Mouse (Mus musculus) right cerebral cortex, postnatal 10 days (tissue): ENCODE measurements around the gene Eif4e.

Source experiments
- DNase-seq, 2 experiments: peaks; one replicate each; pipeline ENCODE4 v3.0.0; 2021; ENCODE audit warnings: low spot score in 2 of 2

Gene Eif4e

GRCm38 (mm10) chr3:138526073-138526915 lies at the start of gene Eif4e:
Eif4e (plus strand) TSS chr3:138526179.
- peak; percentile 59 to 64 for DNase-seq

- no peak for DNase-seq
Observed at GRCm38 (mm10) chr3:138479489-138479888, 46.5 kb upstream of the Eif4e start.

- DNase-seq, result no peak
Observed at GRCm38 (mm10) chr3:138481526-138482284, 44.3 kb upstream of the Eif4e start.

GRCm38 (mm10) chr3:138483240-138483639 lies 42.7 kb upstream of the Eif4e start:
- no peak for DNase-seq

GRCm38 (mm10) chr3:138488584-138489326 lies 37.2 kb upstream of the Eif4e start:
- DNase-seq, result peak in 1 of 2 experiments; percentile 60

GRCm38 (mm10) chr3:138489327-138490033 lies 36.5 kb upstream of the Eif4e start, which contains the start of gene Metap1:
Metap1 (minus strand) TSS chr3:138489515.
- DNase-seq, result peak; percentile 95 to 96

GRCm38 (mm10) chr3:138490034-138490337 lies 36.0 kb upstream of the Eif4e start:
- DNase-seq, result peak in 1 of 2 experiments; percentile 36

- DNase-seq, result no peak
Observed at GRCm38 (mm10) chr3:138493668-138494067, 32.3 kb upstream of the Eif4e start.

GRCm38 (mm10) chr3:138494565-138494964 lies 31.4 kb upstream of the Eif4e start:
- no peak for DNase-seq

GRCm38 (mm10) chr3:138495166-138496145 lies 30.5 kb upstream of the Eif4e start:
- no peak for DNase-seq

- no peak for DNase-seq
Observed at GRCm38 (mm10) chr3:138498731-138499130, 27.2 kb upstream of the Eif4e start.

- DNase-seq, result no peak
Observed at GRCm38 (mm10) chr3:138499854-138500740, 25.9 kb upstream of the Eif4e start.

- no peak for DNase-seq
Observed at GRCm38 (mm10) chr3:138503754-138504153, 22.2 kb upstream of the Eif4e start.

- peak in 1 of 2 experiments; percentile 52 for DNase-seq
Observed at GRCm38 (mm10) chr3:138506749-138507148, 19.2 kb upstream of the Eif4e start.

GRCm38 (mm10) chr3:138509581-138509980 lies 16.4 kb upstream of the Eif4e start:
- no peak for DNase-seq

GRCm38 (mm10) chr3:138510471-138510870 lies 15.5 kb upstream of the Eif4e start:
- no peak for DNase-seq

GRCm38 (mm10) chr3:138513243-138513642 lies 12.7 kb upstream of the Eif4e start:
- no peak for DNase-seq

- no peak for DNase-seq
Observed at GRCm38 (mm10) chr3:138514749-138515148, 11.2 kb upstream of the Eif4e start.

- DNase-seq, result no peak
Observed at GRCm38 (mm10) chr3:138515656-138516370, 10.2 kb upstream of the Eif4e start.
